Mouse (Mus musculus) skeletal muscle tissue, adult 2 months (tissue): ENCODE data around the gene Fam160a1.

ENCODE experiments used
- DNase-seq: peaks from one replicate; pipeline ENCODE4 v3.0.0-alpha.2; 2012; ENCODE audit warnings: low read depth, low spot score

Gene Fam160a1

GRCm38 (mm10) chr3:85681136-85681535 is 136.0 kb downstream of the Fam160a1 start:
- no peak for DNase-seq

- DNase-seq: no peak
Observed at GRCm38 (mm10) chr3:85679960-85680359, 137.1 kb downstream of the Fam160a1 start.

GRCm38 (mm10) chr3:85679312-85679933 is 137.7 kb downstream of the Fam160a1 start:
- no peak for DNase-seq

- no peak for DNase-seq
Observed at GRCm38 (mm10) chr3:85677952-85678351, 139.1 kb downstream of the Fam160a1 start.

- DNase-seq: no peak
Observed at GRCm38 (mm10) chr3:85677133-85677532, 140.0 kb downstream of the Fam160a1 start.

- no peak for DNase-seq
Observed at GRCm38 (mm10) chr3:85669844-85670243, 147.2 kb downstream of the Fam160a1 start.

GRCm38 (mm10) chr3:85667683-85668082 is 149.4 kb downstream of the Fam160a1 start:
- DNase-seq: no peak

- no peak for DNase-seq
Observed at GRCm38 (mm10) chr3:85666736-85667135, 150.4 kb downstream of the Fam160a1 start.

- no peak for DNase-seq
Observed at GRCm38 (mm10) chr3:85666166-85666565, 150.9 kb downstream of the Fam160a1 start.

- DNase-seq: no peak
Observed at GRCm38 (mm10) chr3:85664591-85665171, 152.4 kb downstream of the Fam160a1 start.

GRCm38 (mm10) chr3:85663826-85664225 is 153.3 kb downstream of the Fam160a1 start:
- no peak for DNase-seq

- DNase-seq: no peak
Observed at GRCm38 (mm10) chr3:85661926-85662813, 154.9 kb downstream of the Fam160a1 start.

- DNase-seq: no peak
Observed at GRCm38 (mm10) chr3:85659681-85660080, 157.4 kb downstream of the Fam160a1 start.

- no peak for DNase-seq
Observed at GRCm38 (mm10) chr3:85655538-85655937, 161.6 kb downstream of the Fam160a1 start.

GRCm38 (mm10) chr3:85652727-85653665 is 164.1 kb downstream of the Fam160a1 start:
- DNase-seq: no peak

GRCm38 (mm10) chr3:85649176-85649575 is 167.9 kb downstream of the Fam160a1 start:
- DNase-seq: no peak

GRCm38 (mm10) chr3:85645517-85646004 is 171.5 kb downstream of the Fam160a1 start:
- no peak for DNase-seq

GRCm38 (mm10) chr3:85644814-85645213 is 172.3 kb downstream of the Fam160a1 start:
- no peak for DNase-seq

GRCm38 (mm10) chr3:85641751-85642150 is 175.3 kb downstream of the Fam160a1 start:
- peak; percentile 35 for DNase-seq

- DNase-seq: no peak
Observed at GRCm38 (mm10) chr3:85636716-85637447, 180.2 kb downstream of the Fam160a1 start.

GRCm38 (mm10) chr3:85635591-85635990 is 181.5 kb downstream of the Fam160a1 start:
- DNase-seq: no peak
